16 mouse cellular contexts compared by ENCODE assay signal in genomic region chr1:82066291-82066690, GRCm38 (mm10).
"Had no signal": no experiment of that assay in that cellular context is flagged by ENCODE, and none has a peak within 500 bp of the region (broad histone marks: within the 10 kb centered on the region; RNA-seq: fewer than 3 reads in every experiment).

No protein-coding gene starts in this region.

- H3K36me3 ChIP-seq: kidney, embryonic 15.5 days; midbrain, embryonic 12.5 days had no signal

- H3K4me1 ChIP-seq: kidney, embryonic 15.5 days had no signal

- H3K4me3 ChIP-seq: kidney, embryonic 15.5 days; left cerebral cortex, adult 2 months; midbrain, embryonic 12.5 days had no signal

- ATAC-seq: liver, postnatal 0 days; lung, postnatal 0 days had no signal

- H3K9me3 ChIP-seq: kidney, embryonic 15.5 days; midbrain, embryonic 12.5 days had no signal

- H3K9ac ChIP-seq: kidney, embryonic 15.5 days; liver, embryonic 14.5 days; liver, postnatal 0 days; lung, embryonic 14.5 days; midbrain, embryonic 12.5 days had no signal

- H3K27ac ChIP-seq: kidney, embryonic 15.5 days; left cerebral cortex, adult 2 months; liver, embryonic 14.5 days; macrophage; midbrain, embryonic 12.5 days had no signal

- DNase-seq: kidney, adult 8-10 months; kidney, postnatal 10 days; kidney, postnatal 36 days; layer of hippocampus, postnatal 36 days; liver, postnatal 0 days; lung, embryonic 14.5 days; right cerebral cortex, adult 18-20 months; right cerebral cortex, postnatal 14 days; right cerebral cortex, postnatal 4 days; thymus, postnatal 25 days had no signal

- H3K4me2 ChIP-seq: kidney, embryonic 15.5 days; lung, embryonic 14.5 days; midbrain, embryonic 12.5 days had no signal

- H3K27me3 ChIP-seq: kidney, embryonic 15.5 days; midbrain, embryonic 12.5 days had no signal
